Mouse (Mus musculus): Measurements from ENCODE around the gene Rab6b.

- TF ChIP-seq CTCF (IDR thresholded peaks at IDR 0.05; ENCODE audit: insufficient read depth, low read length) (no peak), POLR2A (IDR thresholded peaks at IDR 0.05; ENCODE audit: borderline replicate concordance, extremely low read depth, low read depth, low read length) (no peak)
These were observed 5.9 kb downstream of the Rab6b start for GRCm38 (mm10) chr9:103117495-103117894.

Measured in lung, adult 2 months (tissue).